Mouse (Mus musculus): ENCODE measurements at regions not wholly inside any gene's neighbourhood (a gene's known extent, or its start where the extent isn't known, plus 50 kb on each side); places are given as distances from the start of the nearest gene placed in this dataset.

- no peak overlapping the region for H3K4me3 ChIP-seq (replicated peaks; ENCODE audit: extremely low read depth, low read depth, low read length)
- no peaks in the 10 kb centered on the region for H3K4me1 ChIP-seq (ENCODE audit: control insufficient read depth, insufficient read depth, low read length)
- TF ChIP-seq POLR2A (IDR thresholded peaks at IDR 0.05; ENCODE audit: borderline replicate concordance, extremely low read depth, low read depth, low read length) (no peak), CTCF (IDR thresholded peaks at IDR 0.05; ENCODE audit: insufficient read depth, low read length) (no peak)
- WGBS: 32% methylated on average over 9 of the region's 9 CpGs
- DNase-seq: no peak
Observed at GRCm38 (mm10) chr15:74325543-74325942, 310.6 kb downstream of the Mroh4 start.

- WGBS: 49% methylated on average over 3 of the region's 3 CpGs
- Histone ChIP-seq H3K4me3 (replicated peaks; ENCODE audit: extremely low read depth, low read depth, low read length) (no peak overlapping the region), H3K4me1 (ENCODE audit: control insufficient read depth, insufficient read depth, low read length) (no peaks in the 10 kb centered on the region)
- TF ChIP-seq CTCF (IDR thresholded peaks at IDR 0.05; ENCODE audit: insufficient read depth, low read length): no peak
- no peak for TF ChIP-seq POLR2A (IDR thresholded peaks at IDR 0.05; ENCODE audit: borderline replicate concordance, extremely low read depth, low read depth, low read length)
- no peak for DNase-seq
Observed at GRCm38 (mm10) chr15:74319407-74319806, 316.7 kb downstream of the Mroh4 start.

DNA sequence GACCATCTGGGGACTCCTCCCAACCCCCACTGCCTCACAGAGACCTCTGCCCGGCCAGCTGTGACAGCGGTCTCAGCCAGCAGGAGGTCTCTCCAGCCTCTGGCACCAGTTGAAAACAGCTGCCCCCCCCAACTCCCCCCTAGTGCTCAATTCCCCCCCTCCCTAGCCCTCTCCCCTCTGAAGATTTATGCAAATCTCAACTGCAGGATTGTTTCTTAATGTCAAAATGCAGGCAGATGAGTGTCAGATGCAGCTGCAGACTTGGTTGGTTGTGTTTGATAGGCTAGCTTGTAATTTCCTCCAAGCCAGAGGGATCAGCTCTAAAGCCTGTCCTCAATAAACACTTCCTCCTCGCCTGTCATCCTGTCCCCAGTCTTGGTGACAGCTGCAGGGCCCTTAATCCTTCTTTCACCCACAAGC, 317.7 kb downstream of the Mroh4 start:
- Histone ChIP-seq H3K4me3 (replicated peaks; ENCODE audit: extremely low read depth, low read depth, low read length) (no peak overlapping the region), H3K4me1 (ENCODE audit: control insufficient read depth, insufficient read depth, low read length) (no peaks in the 10 kb centered on the region)
- no peak for TF ChIP-seq POLR2A (IDR thresholded peaks at IDR 0.05; ENCODE audit: borderline replicate concordance, extremely low read depth, low read depth, low read length)
- TF ChIP-seq CTCF (IDR thresholded peaks at IDR 0.05; ENCODE audit: insufficient read depth, low read length): no peak
- no peak for DNase-seq
- WGBS: 15% methylated on average over 3 of the region's 3 CpGs

GRCm38 (mm10) chr15:74311082-74311481, 325.1 kb downstream of the Mroh4 start:
- Histone ChIP-seq H3K4me1 (ENCODE audit: control insufficient read depth, insufficient read depth, low read length) (no peaks in the 10 kb centered on the region), H3K4me3 (replicated peaks; ENCODE audit: extremely low read depth, low read depth, low read length) (no peak overlapping the region)
- 49% methylated on average over 3 of the region's 3 CpGs for WGBS
- TF ChIP-seq CTCF (IDR thresholded peaks at IDR 0.05; ENCODE audit: insufficient read depth, low read length) (no peak), POLR2A (IDR thresholded peaks at IDR 0.05; ENCODE audit: borderline replicate concordance, extremely low read depth, low read depth, low read length) (no peak)
- no peak for DNase-seq

- WGBS: 80% methylated on average over 5 of the region's 5 CpGs
- DNase-seq: no peak
- TF ChIP-seq CTCF (IDR thresholded peaks at IDR 0.05; ENCODE audit: insufficient read depth, low read length): no peak
- TF ChIP-seq POLR2A (IDR thresholded peaks at IDR 0.05; ENCODE audit: borderline replicate concordance, extremely low read depth, low read depth, low read length): no peak
- H3K4me1 ChIP-seq (ENCODE audit: control insufficient read depth, insufficient read depth, low read length): no peaks in the 10 kb centered on the region
- no peak overlapping the region for H3K4me3 ChIP-seq (replicated peaks; ENCODE audit: extremely low read depth, low read depth, low read length)
Observed at GRCm38 (mm10) chr15:74306543-74306942, 329.6 kb downstream of the Mroh4 start.

- Histone ChIP-seq H3K4me3 (replicated peaks; ENCODE audit: extremely low read depth, low read depth, low read length) (no peak overlapping the region), H3K4me1 (ENCODE audit: control insufficient read depth, insufficient read depth, low read length) (no peaks in the 10 kb centered on the region)
- TF ChIP-seq CTCF (IDR thresholded peaks at IDR 0.05; ENCODE audit: insufficient read depth, low read length): no peak
- no peak for TF ChIP-seq POLR2A (IDR thresholded peaks at IDR 0.05; ENCODE audit: borderline replicate concordance, extremely low read depth, low read depth, low read length)
- DNase-seq: no peak
- 69% methylated on average over 8 of the region's 8 CpGs for WGBS
Observed at GRCm38 (mm10) chr15:74296277-74296676, 339.9 kb downstream of the Mroh4 start.

- no peak for TF ChIP-seq CTCF (IDR thresholded peaks at IDR 0.05; ENCODE audit: insufficient read depth, low read length)
- TF ChIP-seq POLR2A (IDR thresholded peaks at IDR 0.05; ENCODE audit: borderline replicate concordance, extremely low read depth, low read depth, low read length): no peak
- DNase-seq: no peak
- Histone ChIP-seq H3K4me3 (replicated peaks; ENCODE audit: extremely low read depth, low read depth, low read length) (no peak overlapping the region), H3K4me1 (ENCODE audit: control insufficient read depth, insufficient read depth, low read length) (no peaks in the 10 kb centered on the region)
- WGBS: 69% methylated on average over 10 of the region's 10 CpGs
Observed at GRCm38 (mm10) chr15:74294691-74295090, 341.5 kb downstream of the Mroh4 start.

- DNase-seq: no peak
- WGBS: 73% methylated on average over 10 of the region's 10 CpGs
- Histone ChIP-seq H3K4me1 (ENCODE audit: control insufficient read depth, insufficient read depth, low read length) (no peaks in the 10 kb centered on the region), H3K4me3 (replicated peaks; ENCODE audit: extremely low read depth, low read depth, low read length) (no peak overlapping the region)
- TF ChIP-seq CTCF (IDR thresholded peaks at IDR 0.05; ENCODE audit: insufficient read depth, low read length) (no peak), POLR2A (IDR thresholded peaks at IDR 0.05; ENCODE audit: borderline replicate concordance, extremely low read depth, low read depth, low read length) (no peak)
Observed at GRCm38 (mm10) chr15:74294109-74294508, 342.0 kb downstream of the Mroh4 start.

DNA sequence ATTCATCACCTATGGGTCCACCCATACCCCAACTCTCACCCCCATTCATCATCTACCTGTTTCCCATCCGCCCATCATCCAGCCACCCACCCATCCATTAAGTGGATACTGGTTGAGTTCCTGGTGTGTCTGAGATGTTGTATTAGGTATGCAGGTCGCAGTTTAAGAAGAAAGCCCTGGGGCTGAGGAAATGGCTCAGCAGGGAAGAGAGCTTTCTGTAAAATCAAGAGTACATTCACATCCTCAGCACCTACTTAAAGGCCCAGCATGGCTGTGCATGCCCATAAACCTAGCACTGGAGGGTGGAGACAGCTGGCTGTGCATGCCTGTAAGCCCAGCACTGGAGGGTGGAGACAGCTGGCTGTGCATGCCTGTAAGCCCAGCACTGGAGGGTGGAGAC, 348.7 kb downstream of the Mroh4 start:
- WGBS: 73% methylated on average over 2 of the region's 2 CpGs
- TF ChIP-seq CTCF (IDR thresholded peaks at IDR 0.05; ENCODE audit: insufficient read depth, low read length) (no peak), POLR2A (IDR thresholded peaks at IDR 0.05; ENCODE audit: borderline replicate concordance, extremely low read depth, low read depth, low read length) (no peak)
- H3K4me1 ChIP-seq (ENCODE audit: control insufficient read depth, insufficient read depth, low read length): no peaks in the 10 kb centered on the region
- DNase-seq: no peak
- no peak overlapping the region for H3K4me3 ChIP-seq (replicated peaks; ENCODE audit: extremely low read depth, low read depth, low read length)

- DNase-seq: no peak
- no peaks in the 10 kb centered on the region for H3K4me1 ChIP-seq (ENCODE audit: control insufficient read depth, insufficient read depth, low read length)
- no peak overlapping the region for H3K4me3 ChIP-seq (replicated peaks; ENCODE audit: extremely low read depth, low read depth, low read length)
- 52% methylated on average over 5 of the region's 5 CpGs for WGBS
- TF ChIP-seq POLR2A (IDR thresholded peaks at IDR 0.05; ENCODE audit: borderline replicate concordance, extremely low read depth, low read depth, low read length) (no peak), CTCF (IDR thresholded peaks at IDR 0.05; ENCODE audit: insufficient read depth, low read length) (no peak)
Observed at GRCm38 (mm10) chr15:74283172-74283534, 353.0 kb downstream of the Mroh4 start.
